Mouse (Mus musculus): Measurements from ENCODE around the gene Tgfa.

Gene Tgfa

DNA sequence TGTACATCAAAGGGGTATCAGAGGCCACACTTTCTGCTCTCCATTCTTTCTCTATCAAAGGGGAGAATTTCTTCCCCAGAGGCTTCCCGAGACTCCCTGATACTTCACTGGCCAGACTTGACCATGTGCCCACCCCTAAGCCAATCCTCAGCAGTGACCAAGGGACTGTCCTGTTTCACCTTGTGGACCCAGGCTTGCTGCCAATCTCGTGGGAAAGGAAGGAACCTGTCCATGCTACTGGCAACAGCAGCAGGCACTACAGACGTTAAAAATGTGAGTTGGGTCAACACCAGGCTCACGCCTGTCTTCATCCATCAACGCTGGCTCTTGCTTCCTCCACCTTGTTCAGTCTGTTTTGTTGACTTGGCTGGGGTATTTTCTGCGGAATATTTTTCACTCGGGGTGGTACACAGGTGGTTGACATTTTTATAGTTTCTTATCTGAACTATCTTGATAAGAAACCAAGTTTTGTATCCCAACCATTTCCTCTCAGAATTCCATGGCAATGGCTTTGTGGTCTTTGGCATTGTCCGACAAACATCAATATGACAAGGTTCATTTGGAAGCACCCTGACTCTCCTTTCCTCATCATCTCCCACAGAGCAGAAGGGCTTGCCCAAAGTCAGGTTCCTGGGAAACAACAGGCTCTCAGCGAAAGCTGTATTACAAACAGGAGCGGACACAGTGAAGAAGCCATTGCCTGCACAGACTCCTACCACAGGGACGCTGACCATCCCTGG is 6.1 kb upstream of the Tgfa start:
- DNase-seq, result no peak

DNA sequence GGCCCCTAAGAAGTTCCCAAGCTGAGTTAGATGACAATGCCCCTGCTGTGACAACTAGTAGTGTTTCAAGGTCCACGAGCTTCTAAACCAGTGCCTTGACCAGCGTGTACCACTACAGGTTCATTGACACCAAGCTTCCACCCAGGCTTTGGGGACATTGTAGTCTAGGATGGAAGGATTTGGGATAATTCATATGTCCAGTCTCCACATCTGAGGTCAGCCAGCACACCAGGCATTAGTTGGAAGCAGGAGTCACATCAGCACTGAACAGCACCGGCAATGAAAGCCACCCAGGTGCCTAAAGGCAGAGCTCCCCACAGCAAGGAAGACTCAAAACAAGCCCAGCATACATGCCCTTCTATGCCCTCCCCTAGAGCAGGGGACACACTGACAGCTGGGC is 4.4 kb upstream of the Tgfa start:
- DNase-seq, result no peak

DNA sequence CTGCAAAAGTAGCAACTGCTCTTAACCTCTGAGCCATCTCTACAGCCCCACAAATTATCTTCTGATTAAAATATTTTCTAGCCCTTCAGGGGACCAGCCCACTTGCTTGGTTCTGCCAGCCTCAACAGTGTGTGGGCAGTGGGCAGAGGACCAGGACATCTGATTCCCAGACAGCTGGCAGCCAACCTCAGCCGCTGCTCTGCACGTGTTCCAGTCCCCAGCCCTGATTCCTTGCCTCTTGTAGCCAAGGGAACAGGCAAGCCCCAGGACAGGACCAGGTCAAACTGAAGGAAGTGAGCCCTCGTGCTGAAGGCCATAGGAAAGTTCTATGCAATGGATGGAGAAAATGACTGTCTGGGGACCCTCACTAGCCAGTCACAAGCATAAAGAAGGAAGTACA is 2.0 kb upstream of the Tgfa start:
- DNase-seq, result no peak

DNA sequence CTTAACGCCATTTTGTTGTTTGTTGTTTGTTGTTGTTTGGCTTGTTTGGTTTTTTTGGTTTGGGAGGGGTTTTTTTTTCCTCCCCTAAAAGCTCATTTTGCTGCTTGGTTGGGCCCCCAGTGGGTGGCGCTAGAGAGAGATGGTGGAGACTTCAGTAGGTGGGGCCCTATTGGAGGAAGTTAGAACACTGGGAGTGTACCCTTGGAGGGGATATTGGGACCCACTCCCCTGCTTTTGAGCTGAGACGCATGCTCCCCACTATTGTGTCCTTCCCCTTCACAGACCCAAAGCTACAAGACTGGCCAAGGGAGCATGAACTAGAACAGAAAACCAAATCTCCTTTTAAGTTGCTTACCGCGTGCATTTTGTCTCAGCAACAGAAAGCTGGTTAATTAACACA is 1.1 kb upstream of the Tgfa start:
- peak; percentile 49 for DNase-seq

DNA sequence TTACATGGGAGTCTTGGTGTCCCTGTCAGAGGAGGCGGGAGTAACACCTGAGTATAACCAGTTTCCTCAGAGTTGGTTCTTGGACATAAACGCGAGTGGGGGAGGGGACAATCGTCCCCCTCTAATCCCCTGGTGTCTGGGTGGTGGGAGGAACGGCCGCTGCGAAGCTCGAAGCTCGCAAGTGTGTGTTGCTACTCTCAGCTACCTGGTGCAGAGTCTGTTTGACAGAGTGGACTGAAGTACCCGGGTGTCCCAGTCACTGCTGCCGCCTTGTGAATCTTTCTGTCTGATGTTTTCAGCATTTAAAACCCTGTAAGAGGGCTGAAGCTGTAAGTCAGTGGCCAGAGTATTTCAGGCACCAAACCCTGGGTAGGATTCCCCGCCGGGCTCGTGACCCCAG is 1.0 kb downstream of the Tgfa start:
- DNase-seq, result no peak

DNA sequence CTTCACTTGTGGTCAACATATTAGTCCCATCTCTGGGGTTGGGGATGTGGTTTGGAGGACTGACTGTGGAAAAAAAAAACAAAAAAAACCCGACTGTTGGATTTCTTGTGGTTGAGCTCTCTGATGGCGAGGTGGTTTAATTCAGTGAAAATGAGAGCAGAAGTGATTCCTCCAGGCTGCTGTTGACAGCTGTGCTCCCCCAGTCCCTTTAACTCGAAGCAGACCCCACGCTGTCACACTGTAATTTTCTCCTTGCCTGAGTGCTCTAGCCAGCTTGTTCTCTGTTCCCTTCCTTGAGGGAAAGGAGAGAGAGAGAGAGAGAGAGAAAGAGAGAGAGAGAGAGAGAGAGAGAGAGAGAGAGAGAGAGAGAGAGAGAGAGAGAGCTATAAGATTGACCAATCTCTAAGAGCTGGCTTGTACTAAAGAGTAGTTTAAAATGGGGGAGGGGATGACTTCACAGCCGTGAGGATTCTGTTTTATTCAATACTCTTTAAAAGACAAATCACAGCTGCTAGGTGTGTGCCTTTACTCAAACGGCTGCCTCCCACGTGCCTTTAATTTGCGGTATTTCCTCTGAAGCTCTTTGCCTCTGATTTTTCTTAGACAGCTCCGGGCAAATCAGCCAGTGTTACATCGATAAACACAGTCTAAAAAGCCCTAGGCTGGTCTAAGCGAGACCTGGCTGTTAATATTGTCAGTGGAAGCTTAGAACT is 2.3 kb downstream of the Tgfa start:
- no peak for DNase-seq

DNA sequence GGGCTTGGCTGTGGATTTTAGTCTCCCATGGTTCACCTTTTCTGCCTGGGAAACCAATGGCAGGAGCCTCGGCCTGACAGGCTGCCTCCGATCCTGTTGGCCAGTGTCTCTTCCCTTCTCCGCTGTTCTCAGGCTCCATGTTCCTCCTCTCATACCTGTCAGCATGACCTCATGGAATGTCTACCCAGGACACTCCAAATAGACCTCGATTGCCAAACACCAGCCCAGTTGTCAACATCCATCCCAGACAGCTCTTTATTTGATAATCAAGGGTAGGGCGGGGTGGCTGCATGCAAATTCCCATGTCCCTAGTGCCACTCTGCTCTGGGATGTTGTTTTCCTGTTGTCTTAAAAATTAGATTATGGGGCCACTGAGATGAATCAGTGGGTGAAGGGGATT is 5.9 kb downstream of the Tgfa start:
- no peak for DNase-seq

DNA sequence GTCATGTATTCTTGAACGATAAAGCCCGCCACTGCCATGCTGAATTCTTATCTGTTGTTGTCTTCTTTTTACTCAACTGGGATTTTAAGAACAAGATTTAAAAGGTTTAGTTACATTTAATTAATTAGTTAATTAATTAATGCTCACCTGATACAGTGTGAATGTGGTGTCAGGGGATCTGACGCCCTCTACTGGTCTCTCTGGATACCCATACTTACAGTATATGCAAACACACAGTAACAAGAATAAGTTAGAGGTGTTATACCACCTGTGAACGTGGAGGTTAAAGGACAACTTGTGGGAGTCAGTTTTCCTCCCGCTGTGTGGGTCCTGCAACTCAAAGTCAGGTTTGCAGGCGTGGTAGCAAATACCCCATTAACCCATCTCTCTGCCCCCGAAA is 8.1 kb downstream of the Tgfa start:
- no peak for DNase-seq

DNA sequence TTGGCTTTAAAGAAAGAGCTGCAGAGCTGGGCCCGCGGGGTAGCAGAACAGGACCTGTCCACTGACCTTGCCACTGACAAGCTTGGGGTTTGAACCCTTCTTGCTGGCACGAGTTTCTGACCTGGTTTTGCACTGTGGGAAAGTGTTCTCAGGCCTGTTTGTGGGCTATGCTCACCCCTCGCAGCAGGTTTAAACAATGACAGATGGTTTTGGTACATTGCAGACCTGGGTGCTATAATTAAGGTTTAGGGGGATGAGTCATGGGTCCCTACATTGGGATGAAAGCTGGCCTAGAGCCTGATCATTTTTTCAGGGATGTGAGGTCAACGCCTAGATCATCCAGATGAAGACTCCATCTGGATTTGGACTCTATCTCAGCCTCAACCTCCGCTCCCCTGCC is 11.0 kb downstream of the Tgfa start:
- no peak for DNase-seq

DNA sequence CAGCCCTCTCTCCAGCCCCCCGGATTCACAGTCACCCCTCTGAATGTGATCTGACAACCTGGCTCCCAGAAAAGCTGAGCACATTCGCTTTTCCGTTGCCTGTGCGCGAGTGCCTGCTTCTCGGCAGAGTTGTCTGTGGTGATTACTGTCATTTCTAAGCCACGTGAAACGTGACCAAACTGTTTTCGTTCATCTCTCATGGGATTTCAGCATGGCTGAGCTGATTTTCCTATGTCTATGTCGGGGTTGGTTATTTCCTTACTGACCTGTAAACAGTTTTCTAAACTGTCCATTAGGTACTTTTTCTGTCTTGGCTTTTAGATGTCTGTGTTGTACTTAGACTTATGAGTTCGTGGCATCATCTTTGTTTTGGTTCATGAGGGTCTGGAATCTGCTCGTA is 12.0 kb downstream of the Tgfa start:
- no peak for DNase-seq

DNA sequence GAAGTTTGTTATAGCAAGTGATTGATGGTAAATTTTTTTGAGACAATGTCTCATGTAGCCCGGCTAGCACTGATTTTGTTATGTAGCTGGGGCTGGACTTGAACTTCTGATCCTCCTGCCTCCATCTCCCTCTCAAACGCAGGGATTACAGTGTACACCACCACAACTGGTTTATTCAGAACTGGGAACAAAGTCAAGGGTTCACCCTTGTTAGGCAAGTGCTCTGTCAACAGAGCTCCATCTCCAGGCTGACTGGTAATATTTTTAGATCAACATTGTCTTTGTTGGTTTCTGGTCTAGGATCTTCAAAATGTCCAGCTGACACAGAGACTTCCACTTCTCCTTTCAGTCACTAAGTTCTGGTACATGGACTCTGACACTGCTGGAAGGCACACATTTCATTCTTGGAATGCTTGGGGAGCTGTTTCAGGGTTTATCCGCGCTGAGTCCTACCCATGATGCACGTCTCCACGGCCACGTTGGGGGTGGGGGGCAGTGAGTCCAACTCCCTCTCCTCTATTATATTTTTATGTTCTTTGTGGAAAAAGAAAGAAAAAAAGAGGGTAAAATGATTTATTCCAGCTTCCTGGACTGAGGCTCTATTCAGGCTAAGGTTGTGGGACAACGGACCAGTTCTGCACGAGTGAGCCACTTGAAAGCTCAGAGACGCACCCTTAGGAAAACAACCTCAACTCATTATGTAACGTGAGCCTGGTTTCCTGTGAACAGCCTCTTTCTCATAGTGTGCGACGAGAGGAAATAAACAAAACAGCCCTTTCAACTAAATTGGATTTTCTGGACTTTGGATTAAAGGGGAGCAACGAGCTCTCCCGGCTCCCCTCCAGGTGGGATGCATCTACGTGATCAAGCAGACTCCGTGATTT is 14.4 kb downstream of the Tgfa start:
- DNase-seq, result peak; percentile 9

DNA sequence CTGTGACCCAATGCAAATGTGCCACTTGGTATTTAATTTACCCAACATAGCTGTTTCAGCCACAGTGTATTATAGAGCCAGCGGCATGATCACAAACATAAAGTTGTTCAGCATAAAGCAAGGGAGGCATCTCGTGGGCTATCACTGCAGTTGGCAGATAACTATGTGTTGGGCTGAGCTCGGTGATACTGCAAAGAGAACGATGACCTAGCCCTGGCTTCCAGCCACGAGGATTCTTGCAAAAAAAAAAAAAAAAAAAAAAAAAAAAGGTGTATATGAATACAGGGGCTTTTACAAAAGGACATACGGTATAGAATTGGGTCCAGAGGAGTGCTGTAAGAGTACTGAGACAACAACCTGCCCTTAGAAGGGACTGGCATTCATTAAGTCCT is 15.0 kb downstream of the Tgfa start:
- DNase-seq, result no peak

DNA sequence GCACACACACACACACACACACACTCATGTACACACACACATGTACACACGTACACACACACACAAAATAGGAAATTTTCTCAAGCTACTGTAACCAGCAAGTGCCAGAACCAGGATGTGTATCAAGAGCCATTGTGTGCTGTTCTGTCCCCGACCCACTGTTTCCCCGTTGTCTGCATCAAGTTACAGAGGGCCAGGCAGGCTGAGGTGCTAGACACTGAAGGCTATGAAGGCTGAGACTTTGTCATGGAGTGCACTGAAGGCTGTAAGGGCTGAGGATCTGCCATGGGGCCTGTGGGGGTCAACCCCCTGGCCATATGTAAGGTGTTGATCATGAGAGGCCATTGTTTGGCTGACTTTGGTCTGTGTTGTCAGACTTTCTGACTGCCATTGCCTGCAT is 15.6 kb downstream of the Tgfa start:
- no peak for DNase-seq

DNA sequence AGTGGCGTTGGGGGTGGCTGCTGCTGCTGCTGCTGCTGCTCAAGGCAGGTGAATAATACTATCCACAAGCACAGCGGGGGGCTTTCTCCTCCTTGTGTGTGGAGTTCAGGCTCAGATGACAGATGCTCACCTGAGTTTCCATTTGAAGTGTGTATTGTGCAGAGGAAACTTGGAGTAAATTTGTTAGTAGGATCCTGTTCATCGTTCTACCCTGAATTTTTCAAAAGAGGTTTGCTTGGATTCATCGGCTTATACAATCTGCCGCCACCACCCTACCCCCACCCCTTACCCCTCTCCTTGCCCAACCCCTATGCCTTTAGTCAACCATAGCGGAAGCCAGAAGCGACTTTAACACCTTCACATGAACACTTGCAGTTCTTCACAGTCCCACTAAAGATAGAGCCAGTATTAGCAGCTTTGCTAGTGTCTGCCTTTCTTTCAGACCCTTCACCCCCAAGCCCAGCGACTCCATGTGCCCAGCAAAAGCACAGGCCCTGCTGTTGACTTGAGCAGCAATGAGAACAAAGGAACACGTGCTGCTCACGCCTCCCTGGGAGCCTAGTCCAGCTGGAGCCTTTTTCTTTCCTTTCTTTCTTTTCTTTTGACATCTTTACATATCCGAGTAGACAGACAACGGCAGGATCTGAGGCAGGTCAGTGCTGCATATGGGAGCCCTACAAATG is 16.2 kb downstream of the Tgfa start:
- no peak for DNase-seq

DNA sequence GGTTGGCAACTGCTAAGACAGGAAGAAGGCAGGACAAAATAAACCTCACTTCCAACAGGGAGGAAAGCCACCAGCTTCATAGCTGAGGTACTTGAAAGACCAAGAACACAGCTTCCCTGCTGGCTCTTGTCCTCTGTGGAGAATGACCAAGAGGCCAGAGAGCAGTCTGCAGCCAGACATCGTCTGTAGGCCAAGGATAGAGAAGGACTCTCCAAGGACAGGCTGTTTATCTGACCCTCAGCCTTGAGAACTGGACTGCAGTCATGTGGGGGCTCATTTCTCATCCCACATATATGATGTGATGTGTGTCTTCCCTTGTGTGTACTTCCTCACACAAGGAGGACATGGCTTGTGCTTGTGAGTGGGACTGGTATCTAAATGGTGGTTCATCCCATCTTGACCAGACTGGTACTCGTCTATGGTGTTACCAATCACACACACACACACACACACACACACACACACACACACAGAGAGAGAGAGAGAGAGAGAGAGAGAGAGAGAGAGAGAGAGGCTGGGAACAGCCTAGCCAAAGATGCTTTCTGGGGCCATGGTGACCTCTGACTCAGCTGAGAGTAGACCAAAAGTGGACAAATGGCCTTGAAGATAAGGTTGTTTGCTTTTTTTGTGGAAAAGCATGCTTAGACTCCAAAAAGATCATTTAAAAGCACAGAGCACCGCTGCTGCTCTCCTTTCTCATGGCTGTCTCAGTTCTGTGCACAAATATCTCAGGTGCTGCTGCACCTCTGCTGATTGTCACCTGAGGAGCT is 18.0 kb downstream of the Tgfa start:
- no peak for DNase-seq

DNA sequence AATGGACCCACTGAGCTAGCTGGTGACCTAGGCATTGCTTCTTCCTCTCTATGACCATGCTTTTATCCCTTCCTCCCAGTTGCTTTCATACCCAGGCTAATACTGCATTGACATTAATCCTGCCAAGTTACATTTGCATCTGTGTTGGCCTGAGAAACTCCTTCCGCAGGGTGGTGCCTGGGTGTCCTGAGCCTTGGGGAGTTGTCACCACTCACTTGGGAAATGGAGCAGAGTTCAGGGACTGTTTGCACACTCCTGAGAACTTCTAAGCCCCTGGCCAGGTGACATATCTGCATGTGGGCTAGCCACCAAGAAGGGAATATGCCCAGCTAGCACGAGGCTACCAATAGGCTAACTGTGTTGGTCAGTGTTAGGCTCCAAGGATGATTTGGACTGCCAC is 23.0 kb downstream of the Tgfa start:
- DNase-seq, result no peak

DNA sequence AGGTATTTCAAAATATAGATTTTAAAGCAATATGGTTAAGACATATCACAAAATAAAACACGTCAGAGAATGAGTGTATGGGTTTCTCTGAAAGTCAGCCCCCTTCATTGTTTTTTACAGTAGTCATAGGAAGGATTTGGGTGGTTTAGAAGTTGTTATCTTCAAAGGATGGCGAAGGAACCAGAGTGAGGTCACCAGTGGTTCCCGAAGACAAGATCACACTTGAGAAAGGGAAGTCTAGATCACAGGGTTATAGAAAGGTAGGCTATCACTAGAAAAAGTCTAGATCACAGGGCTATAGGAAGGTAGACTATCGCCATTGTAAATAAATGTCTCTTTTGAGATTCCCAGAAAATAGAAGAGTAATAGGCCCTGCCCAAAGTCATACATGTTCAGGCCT is 23.7 kb downstream of the Tgfa start:
- DNase-seq, result no peak

DNA sequence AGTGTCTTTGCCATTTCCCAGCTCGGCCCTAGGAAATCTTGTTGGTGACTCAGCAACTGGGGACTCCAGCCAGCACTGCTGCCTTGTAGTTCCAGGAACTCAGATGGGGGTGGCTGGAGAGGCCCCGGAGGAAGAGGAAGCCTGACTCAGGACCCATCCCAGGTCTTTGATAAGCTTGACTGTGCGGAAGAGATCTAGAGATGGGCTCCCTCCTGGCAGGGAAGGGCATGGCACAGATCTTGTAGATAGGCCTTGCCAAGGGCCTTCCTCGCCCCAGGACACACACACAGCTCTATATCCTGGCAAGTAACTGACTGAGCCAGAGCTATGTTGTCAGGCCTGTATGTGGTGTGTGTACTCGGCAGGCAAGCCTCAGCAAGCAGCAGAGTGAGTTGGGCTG is 24.5 kb downstream of the Tgfa start:
- DNase-seq, result no peak

DNA sequence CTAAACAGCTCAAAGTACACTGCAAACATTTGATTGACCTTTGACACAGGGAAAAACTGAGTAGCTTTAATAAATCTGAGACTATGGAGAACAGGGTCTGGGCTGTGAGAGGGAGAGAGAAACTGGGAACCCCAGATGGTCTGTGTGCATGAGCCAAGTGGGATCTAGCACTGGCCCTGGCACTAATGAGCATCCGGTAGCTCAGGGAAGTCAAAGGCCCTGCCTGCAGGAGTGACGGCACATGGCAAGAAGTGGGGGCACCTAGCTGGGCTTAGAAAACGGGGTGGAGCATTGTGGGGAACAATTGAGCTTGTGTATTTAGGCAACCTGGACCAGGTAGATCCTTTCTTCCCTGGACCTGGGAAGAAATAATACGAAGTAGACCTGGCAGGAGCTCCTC is 25.1 kb downstream of the Tgfa start:
- no peak for DNase-seq

DNA sequence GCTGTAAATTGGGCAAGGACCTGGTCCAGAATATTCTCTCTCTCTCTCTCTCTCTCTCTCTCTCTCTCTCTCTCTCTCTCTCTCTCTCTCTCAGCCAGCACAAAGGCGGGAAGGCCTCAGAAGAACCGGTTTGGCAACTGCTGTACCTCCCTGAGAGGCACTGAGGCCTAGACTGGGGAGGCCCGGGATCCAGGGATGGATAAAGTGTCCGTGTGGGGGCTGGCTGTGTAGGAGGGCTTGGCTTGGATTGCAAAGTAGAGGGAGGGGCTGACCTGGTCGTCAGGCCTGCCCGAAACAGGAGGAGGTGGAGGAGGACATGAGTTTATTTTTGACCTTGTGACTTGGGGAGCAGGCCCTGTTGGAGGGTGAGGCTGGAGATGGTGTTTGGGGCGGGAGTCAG is 27.4 kb downstream of the Tgfa start:
- no peak for DNase-seq

DNA sequence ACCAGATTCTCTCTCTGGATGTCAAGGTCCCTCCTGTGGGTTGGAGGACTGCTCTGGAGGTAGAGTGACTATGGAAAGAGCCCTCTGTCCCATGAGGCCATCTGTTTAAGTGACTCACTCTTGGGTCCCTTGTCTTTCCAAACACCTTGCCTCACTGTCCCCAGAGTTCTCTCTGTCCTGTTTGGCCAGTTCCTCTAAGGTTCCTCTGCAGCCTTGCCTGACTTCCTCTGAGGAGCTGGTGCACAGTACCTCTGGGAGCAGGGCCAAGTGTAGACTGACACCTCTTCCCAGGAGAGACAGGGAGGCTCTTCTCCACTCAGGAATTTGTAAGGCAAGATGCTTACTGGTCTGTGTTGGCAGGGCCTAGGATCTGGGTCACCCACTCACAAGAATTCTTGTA is 30.6 kb downstream of the Tgfa start:
- DNase-seq, result no peak

DNA sequence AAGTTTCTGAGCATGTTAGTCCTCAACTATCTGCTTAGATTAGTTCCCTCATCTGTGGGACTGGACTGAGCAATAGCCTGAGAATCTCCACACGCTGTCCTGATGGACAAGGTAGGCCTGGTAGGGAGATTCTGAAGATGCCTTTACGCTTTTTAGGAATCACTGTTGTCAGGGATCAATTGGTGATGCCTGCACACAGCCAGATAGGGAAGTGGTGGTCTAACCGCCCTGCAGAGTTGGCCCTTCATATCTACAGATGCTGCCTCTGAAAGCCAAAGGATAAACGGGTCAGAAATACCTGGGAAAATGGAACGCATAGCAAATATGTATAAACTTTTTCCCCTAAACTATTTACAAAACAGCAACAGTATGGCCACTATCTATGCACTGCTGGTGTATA is 37.3 kb downstream of the Tgfa start:
- no peak for DNase-seq

All from kidney, adult 18-20 months (tissue).